Mouse (Mus musculus): ENCODE measurements at regions not wholly inside any gene's neighbourhood (a gene's known extent, or its start where the extent isn't known, plus 50 kb on each side); places are given as distances from the start of the nearest gene placed in this dataset.
"Not testable (repeated sequence)": the region's sequence is repeated elsewhere in the genome, so short reads cannot be mapped to it uniquely, and the experiment has no call there.

DNA sequence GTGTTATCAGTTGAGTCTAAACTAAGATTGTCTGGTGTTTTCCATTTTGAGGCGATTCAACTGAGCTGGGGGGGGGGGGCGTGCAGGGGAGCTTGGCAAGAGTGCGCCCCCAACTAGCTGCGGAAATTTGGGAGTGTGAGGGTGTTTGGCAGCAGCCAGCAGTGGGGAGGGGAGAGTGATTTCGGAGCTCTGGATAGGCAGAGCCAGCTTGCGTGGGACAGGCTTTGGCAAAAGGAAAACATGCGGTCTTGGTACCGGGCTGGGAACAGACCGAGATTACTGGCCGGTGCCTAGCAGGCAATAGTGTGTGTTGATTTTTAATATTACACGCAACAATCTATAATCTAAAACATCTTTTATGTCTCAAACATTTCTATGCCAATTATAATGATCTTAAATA, 199.4 kb upstream of the Cdk6 start:
- H3K27me3 ChIP-seq (ENCODE audit: control insufficient read depth, insufficient read depth, low read depth, low read length); H3K4me2 ChIP-seq (ENCODE audit: low read depth, low read length); H3K9ac ChIP-seq (ENCODE audit: low read length); H3K36me3 ChIP-seq (ENCODE audit: control insufficient read depth, insufficient read depth, low read length); H3K27ac ChIP-seq (ENCODE audit: low read length); H3K4me3 ChIP-seq (ENCODE audit: low read length); H3K4me1 ChIP-seq (replicated peaks; ENCODE audit: control insufficient read depth, insufficient read depth, low read length); ATAC-seq (ENCODE audit: low read depth); H3K9me3 ChIP-seq (ENCODE audit: control insufficient read depth, low read length): not testable (repeated sequence)
- WGBS = 75% methylated on average over 9 of the region's 11 CpGs

DNA sequence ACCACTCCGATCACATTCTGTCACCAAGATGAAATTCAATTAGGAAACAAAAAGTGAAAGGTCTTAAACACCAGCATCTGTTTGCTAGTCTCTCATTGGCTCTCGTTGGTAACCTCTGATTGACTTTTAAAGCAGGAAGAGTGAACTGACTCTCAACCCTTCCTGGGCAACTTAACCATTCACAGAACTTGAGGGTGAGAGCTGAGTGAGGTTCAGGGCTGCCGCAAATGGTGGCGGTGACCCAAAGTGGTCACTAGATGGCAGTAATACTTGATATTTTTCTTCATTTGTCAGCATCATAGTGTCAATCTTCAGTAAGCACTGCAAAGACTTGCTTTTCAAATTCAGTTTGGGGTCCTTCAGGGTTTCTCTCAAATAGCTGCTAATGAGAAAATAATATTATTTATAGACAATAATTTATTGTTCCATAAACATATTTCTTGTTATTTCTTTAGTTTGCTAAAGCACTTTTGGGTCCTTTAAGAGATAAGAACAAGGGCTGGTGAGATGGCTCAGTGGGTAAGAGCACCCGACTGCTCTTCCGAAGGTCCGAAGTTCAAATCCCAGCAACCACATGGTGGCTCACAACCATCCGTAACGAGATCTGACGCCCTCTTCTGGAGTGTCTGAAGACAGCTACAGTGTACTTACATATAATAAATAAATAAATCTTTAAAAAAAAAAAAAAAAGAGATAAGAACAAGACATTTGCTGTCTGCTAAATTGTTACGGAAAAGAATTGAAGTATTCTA, 194.6 kb upstream of the Cdk6 start:
- WGBS = 37% methylated on average over 8 of the region's 11 CpGs
- H3K4me3 ChIP-seq (ENCODE audit: low read length); H3K4me1 ChIP-seq (replicated peaks; ENCODE audit: control insufficient read depth, insufficient read depth, low read length); H3K36me3 ChIP-seq (ENCODE audit: control insufficient read depth, insufficient read depth, low read length); H3K27me3 ChIP-seq (ENCODE audit: control insufficient read depth, insufficient read depth, low read depth, low read length); H3K4me2 ChIP-seq (ENCODE audit: low read depth, low read length); H3K27ac ChIP-seq (ENCODE audit: low read length); H3K9me3 ChIP-seq (ENCODE audit: control insufficient read depth, low read length); H3K9ac ChIP-seq (ENCODE audit: low read length): not testable (repeated sequence)
- peak; percentile 56; the same call in 1 of the 2 replicates for ATAC-seq (ENCODE audit: low read depth)

DNA sequence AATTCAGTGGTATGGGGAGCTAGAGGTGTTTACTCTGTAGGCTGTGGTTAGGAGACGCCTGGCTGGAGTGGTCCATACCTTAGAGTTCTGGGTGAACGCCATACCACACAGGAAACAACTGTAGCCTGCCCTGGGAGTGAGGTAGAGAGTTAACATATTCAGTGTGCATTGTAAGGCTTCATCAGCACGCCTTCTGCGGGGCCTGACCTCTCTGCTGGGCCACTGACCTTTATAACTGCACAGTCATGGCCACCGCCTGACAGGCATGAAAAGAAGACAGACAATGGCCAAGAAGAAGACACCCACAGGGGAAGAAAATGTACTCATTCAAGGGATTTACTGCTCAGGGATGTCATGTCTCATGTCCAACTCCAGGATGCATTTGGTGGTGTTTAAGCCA, 191.4 kb upstream of the Cdk6 start:
- not testable (repeated sequence) for H3K27ac ChIP-seq (ENCODE audit: low read length); H3K9me3 ChIP-seq (ENCODE audit: control insufficient read depth, low read length); H3K4me2 ChIP-seq (ENCODE audit: low read depth, low read length); ATAC-seq (ENCODE audit: low read depth); H3K36me3 ChIP-seq (ENCODE audit: control insufficient read depth, insufficient read depth, low read length); H3K4me3 ChIP-seq (ENCODE audit: low read length); H3K27me3 ChIP-seq (ENCODE audit: control insufficient read depth, insufficient read depth, low read depth, low read length); H3K9ac ChIP-seq (ENCODE audit: low read length); H3K4me1 ChIP-seq (replicated peaks; ENCODE audit: control insufficient read depth, insufficient read depth, low read length)
- WGBS = 76% methylated on average over 5 of the region's 5 CpGs

DNA sequence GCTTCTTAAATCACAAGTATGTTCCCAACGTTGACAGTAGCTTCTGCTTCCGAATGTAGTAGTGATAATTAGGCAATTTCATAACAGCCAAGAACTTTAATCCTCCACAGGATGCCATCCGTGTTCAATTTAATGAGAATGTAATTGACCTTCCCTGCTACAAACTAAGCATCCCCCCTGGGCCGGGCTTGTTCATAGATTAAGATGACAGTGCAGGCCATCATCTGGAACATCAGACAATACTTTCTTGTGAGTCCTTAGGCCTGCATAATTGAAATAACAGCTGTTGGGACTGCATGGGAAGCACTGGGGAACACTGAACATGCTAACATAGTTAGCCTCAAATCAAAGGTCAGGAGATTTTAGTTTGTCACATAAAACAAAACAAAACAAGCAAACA, 190.5 kb upstream of the Cdk6 start:
- H3K27ac ChIP-seq (ENCODE audit: low read length); H3K4me1 ChIP-seq (replicated peaks; ENCODE audit: control insufficient read depth, insufficient read depth, low read length); H3K36me3 ChIP-seq (ENCODE audit: control insufficient read depth, insufficient read depth, low read length); ATAC-seq (ENCODE audit: low read depth); H3K4me3 ChIP-seq (ENCODE audit: low read length); H3K27me3 ChIP-seq (ENCODE audit: control insufficient read depth, insufficient read depth, low read depth, low read length); H3K4me2 ChIP-seq (ENCODE audit: low read depth, low read length); H3K9ac ChIP-seq (ENCODE audit: low read length); H3K9me3 ChIP-seq (ENCODE audit: control insufficient read depth, low read length): not testable (repeated sequence)
- WGBS = 67% methylated on average over 4 of the region's 4 CpGs

DNA sequence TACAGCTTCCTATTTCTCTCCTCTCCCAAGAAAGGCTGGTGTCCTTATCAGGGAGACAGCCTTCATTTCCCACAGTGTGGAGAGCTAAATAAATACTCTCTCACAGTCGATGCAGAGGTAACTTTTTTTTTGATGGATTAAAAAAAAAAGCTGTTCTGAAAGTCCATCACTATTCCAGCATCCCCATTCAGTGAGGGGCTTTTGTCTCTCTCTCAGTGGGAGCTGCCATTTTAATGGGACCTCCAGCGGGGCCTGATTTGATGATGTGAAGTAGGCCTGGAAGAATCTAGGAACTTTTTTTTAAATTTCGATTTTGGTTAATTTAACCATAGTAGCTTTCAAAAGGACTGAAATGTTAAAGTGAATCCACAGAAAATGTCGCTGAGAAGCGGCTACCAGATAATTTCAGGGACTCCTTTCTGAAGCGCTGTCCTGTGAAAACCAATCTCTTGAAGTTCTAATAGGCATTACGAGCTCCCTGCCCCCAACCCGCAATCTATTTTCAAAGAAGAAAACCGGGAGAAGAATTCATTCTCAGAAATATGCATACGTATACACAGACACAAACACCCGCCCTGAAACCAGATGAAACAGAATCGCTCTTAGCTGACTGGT, 189.6 kb upstream of the Cdk6 start:
- ATAC-seq (ENCODE audit: low read depth); H3K27ac ChIP-seq (ENCODE audit: low read length): not testable (repeated sequence)
- H3K4me3 ChIP-seq (ENCODE audit: low read length) = peak overlapping the region; percentile 41

DNA sequence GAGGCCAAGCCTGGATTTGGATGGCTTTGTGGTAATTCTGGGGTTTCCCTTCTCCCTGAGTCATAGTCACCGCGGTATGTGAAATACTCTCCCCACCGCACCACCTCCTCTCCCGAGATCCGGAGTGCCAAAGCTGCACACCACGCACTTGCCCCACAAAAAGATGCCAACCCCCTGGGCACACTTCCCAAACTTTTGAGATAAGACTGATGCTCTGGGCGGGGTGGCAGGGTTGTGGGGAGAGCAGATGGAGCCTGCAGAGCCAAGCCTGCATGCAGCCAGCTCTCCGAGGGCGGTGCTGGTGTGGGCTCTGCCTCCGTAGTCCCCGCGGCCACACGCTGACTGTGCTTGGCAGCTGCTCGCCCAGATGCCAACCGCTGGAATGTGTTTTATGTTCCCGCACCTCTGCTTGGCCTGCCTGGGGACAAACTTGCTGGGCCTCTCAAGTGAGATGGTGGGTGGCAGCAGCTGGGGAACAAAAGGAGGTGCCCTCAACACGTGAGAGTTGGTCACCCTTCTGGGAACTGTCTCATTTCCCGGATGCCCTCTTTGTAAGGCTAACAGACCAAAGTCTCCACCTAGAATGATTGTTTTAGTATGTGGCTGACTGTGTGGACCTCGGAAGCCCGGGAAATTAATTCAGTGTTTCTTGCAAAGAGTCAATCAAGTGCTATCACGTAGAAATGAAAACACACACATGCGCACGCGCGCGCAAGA, 189.0 kb upstream of the Cdk6 start:
- WGBS = 24% methylated on average over 26 of the region's 26 CpGs
- H3K27ac ChIP-seq (ENCODE audit: low read length) = not testable (repeated sequence)

More for the DNA sequence above, 189.6 kb upstream of the Cdk6 start:
- H3K9ac ChIP-seq (ENCODE audit: low read length); H3K4me1 ChIP-seq (replicated peaks; ENCODE audit: control insufficient read depth, insufficient read depth, low read length); H3K36me3 ChIP-seq (ENCODE audit: control insufficient read depth, insufficient read depth, low read length); H3K9me3 ChIP-seq (ENCODE audit: control insufficient read depth, low read length); H3K27me3 ChIP-seq (ENCODE audit: control insufficient read depth, insufficient read depth, low read depth, low read length): not testable (repeated sequence)
- H3K4me2 ChIP-seq (ENCODE audit: low read depth, low read length) = peak overlapping the region; percentile 65
- 18% methylated on average over 11 of the region's 12 CpGs for WGBS

DNA sequence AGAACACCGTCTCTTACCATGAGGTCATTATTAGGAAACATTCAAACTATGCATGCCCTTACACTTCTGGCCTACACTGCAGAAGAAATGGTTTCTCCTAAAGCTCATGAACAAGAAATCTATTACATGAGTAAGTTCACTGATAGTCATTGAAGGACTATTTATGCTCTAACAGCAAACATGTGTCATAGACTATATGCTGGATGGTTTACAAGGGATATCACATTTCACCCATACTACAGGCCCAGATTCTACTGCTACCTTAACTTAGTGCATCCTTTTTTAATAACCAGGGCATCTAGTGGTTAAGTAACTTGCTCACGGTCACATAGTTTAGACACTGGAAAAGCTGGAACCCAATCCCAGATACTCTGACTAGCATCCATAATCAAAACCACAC, 175.8 kb upstream of the Cdk6 start:
- WGBS = 79% methylated on average over 2 of the region's 2 CpGs

More for the DNA sequence above, 189.0 kb upstream of the Cdk6 start:
- not testable (repeated sequence) for H3K27me3 ChIP-seq (ENCODE audit: control insufficient read depth, insufficient read depth, low read depth, low read length); H3K9me3 ChIP-seq (ENCODE audit: control insufficient read depth, low read length); H3K4me1 ChIP-seq (replicated peaks; ENCODE audit: control insufficient read depth, insufficient read depth, low read length); H3K36me3 ChIP-seq (ENCODE audit: control insufficient read depth, insufficient read depth, low read length)
- H3K4me3 ChIP-seq (ENCODE audit: low read length) = peak overlapping the region; percentile 41
- peak overlapping the region; percentile 65 for H3K4me2 ChIP-seq (ENCODE audit: low read depth, low read length)
- peak; percentile 83 for ATAC-seq (ENCODE audit: low read depth)
- peak overlapping the region; percentile 45 for H3K9ac ChIP-seq (ENCODE audit: low read length)

DNA sequence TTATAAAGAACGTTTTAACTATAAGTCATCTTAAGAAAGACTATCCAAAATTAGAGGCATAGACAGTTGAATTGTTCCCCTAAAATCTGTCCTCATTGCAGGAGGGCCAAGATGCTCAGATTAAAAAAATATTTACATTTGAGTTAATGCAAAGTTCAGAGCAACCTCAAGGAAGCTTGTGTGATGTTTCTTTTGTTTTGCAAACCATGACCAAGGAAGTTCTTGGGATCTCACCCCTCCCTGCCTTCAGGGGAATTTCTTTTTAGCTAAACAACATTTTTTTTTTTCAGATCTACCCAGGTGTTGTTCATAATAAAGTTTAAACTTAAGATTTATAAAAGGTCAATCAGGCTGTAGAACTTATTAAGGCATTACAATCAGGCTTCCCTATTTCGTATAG, 174.8 kb upstream of the Cdk6 start:
- H3K9me3 ChIP-seq (ENCODE audit: control insufficient read depth, low read length); H3K27me3 ChIP-seq (ENCODE audit: control insufficient read depth, insufficient read depth, low read depth, low read length); H3K4me2 ChIP-seq (ENCODE audit: low read depth, low read length); H3K4me3 ChIP-seq (ENCODE audit: low read length); ATAC-seq (ENCODE audit: low read depth); H3K9ac ChIP-seq (ENCODE audit: low read length); H3K36me3 ChIP-seq (ENCODE audit: control insufficient read depth, insufficient read depth, low read length); H3K4me1 ChIP-seq (replicated peaks; ENCODE audit: control insufficient read depth, insufficient read depth, low read length); H3K27ac ChIP-seq (ENCODE audit: low read length): not testable (repeated sequence)
- WGBS = 81% methylated on average over 2 of the region's 2 CpGs

More for the DNA sequence above, 175.8 kb upstream of the Cdk6 start:
- not testable (repeated sequence) for H3K36me3 ChIP-seq (ENCODE audit: control insufficient read depth, insufficient read depth, low read length); ATAC-seq (ENCODE audit: low read depth); H3K9ac ChIP-seq (ENCODE audit: low read length); H3K27me3 ChIP-seq (ENCODE audit: control insufficient read depth, insufficient read depth, low read depth, low read length); H3K4me1 ChIP-seq (replicated peaks; ENCODE audit: control insufficient read depth, insufficient read depth, low read length); H3K9me3 ChIP-seq (ENCODE audit: control insufficient read depth, low read length); H3K4me3 ChIP-seq (ENCODE audit: low read length); H3K27ac ChIP-seq (ENCODE audit: low read length); H3K4me2 ChIP-seq (ENCODE audit: low read depth, low read length)

DNA sequence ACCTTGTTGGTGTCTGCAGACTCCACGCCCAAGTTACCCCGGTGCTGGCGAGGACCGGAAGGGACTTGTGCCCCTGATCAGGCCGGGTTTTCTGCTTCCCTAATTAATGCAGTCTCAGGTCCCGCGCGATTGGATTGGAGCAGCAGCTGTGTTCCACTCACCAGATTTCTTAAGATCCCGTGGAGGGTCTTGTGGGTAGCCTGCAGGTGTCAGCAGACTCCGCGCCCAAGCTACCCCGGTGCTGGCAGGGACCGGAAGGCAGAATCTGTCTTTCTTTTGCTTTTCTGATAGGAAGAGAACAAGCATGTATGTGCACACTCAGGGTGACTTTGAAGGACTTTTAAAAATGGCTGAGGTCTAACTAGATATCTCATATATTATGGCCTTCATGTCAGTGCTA, 147.7 kb upstream of the Cdk6 start:
- H3K27me3 ChIP-seq (ENCODE audit: control insufficient read depth, insufficient read depth, low read depth, low read length); H3K9me3 ChIP-seq (ENCODE audit: control insufficient read depth, low read length); H3K27ac ChIP-seq (ENCODE audit: low read length); H3K4me2 ChIP-seq (ENCODE audit: low read depth, low read length); H3K36me3 ChIP-seq (ENCODE audit: control insufficient read depth, insufficient read depth, low read length); H3K4me3 ChIP-seq (ENCODE audit: low read length); ATAC-seq (ENCODE audit: low read depth); H3K9ac ChIP-seq (ENCODE audit: low read length); H3K4me1 ChIP-seq (replicated peaks; ENCODE audit: control insufficient read depth, insufficient read depth, low read length): not testable (repeated sequence)
- WGBS = 89% methylated on average over 13 of the region's 13 CpGs
